Mouse (Mus musculus) neural tube, embryonic 14.5 days (tissue): Measurements from ENCODE around the gene Adarb2. TPM values are rescaled to one million over a fixed set of nuclear protein-coding genes. Genes with fewer than 3 reads are reported as not detected.

Experiments
- ATAC-seq: fragments of 200-750 bp; cut with Nextera tagmentation; 2 replicates; pipeline ENCODE4 v1.8.0; 2017; ENCODE audit warnings: low read depth, mild to moderate bottlenecking, moderate TSS enrichment, moderate library complexity
- H3K27ac ChIP-seq: fragments of 300-500 bp; sonication (generic); 2 replicates; pipeline ENCODE4 v1.5.1; 2014; ENCODE audit warnings: low read depth, mild to moderate bottlenecking, control low read depth, low read length, moderate library complexity, mixed read lengths
- H3K27me3 ChIP-seq: fragments of 300-500 bp; sonication (generic); 2 replicates; pipeline ENCODE4 v1.6.1; 2014; ENCODE audit warnings: low read length; ENCODE audit not compliant: control insufficient read depth, insufficient read depth
- H3K36me3 ChIP-seq: fragments of 300-500 bp; sonication (generic); 2 replicates; pipeline ENCODE4 v1.6.1; 2014; ENCODE audit warnings: low read length, mixed read lengths; ENCODE audit not compliant: control insufficient read depth, insufficient read depth
- H3K4me1 ChIP-seq: fragments of 300-500 bp; sonication (generic); 2 replicates; pipeline ENCODE4 v1.6.1; 2014; ENCODE audit warnings: low read length; ENCODE audit not compliant: control insufficient read depth, insufficient read depth
- H3K4me2 ChIP-seq: fragments of 300-500 bp; sonication (generic); 2 replicates; pipeline ENCODE4 v1.6.1; 2014; ENCODE audit warnings: mild to moderate bottlenecking, low read depth, low read length, control low read depth
- H3K4me3 ChIP-seq: fragments of 300-500 bp; sonication (generic); 2 replicates; pipeline ENCODE4 v1.5.1; 2014; ENCODE audit warnings: low read depth, low read length, control low read depth, mixed read lengths
- H3K9ac ChIP-seq: fragments of 300-500 bp; sonication (generic); replicated peaks from 2 replicates; pipeline ENCODE4 v1.6.1; 2014; ENCODE audit warnings: low read depth, mild to moderate bottlenecking, control low read depth, low read length, mixed read lengths
- H3K9me3 ChIP-seq: fragments of 300-500 bp; sonication (generic); 2 replicates; pipeline ENCODE4 v1.6.1; 2016; ENCODE audit warnings: low read length; ENCODE audit not compliant: control insufficient read depth
- WGBS: fragments of 180-500 bp; shearing (Covaris S2); extraction: QIAGEN DNeasy Blood & Tissue Kit; methylation state at CpG from one replicate; pipeline ENCODE4 v1.1.7; 2014; 5-methylcytosine and 5-hydroxymethylcytosine counted together
- polyA plus RNA-seq: library from polyadenylated mRNA; unstranded; fragments of >200 nt; fragmentation: Nextera tagmentation; extraction: Ambion mirVana; gene quantifications from 2 replicates; pipeline ENCODE4 v1.2.1, GENCODE M21; 2014

Adarb2 gene
- polyA plus RNA-seq, 1 experiment from 2014 or later: 36.7 TPM

DNA sequence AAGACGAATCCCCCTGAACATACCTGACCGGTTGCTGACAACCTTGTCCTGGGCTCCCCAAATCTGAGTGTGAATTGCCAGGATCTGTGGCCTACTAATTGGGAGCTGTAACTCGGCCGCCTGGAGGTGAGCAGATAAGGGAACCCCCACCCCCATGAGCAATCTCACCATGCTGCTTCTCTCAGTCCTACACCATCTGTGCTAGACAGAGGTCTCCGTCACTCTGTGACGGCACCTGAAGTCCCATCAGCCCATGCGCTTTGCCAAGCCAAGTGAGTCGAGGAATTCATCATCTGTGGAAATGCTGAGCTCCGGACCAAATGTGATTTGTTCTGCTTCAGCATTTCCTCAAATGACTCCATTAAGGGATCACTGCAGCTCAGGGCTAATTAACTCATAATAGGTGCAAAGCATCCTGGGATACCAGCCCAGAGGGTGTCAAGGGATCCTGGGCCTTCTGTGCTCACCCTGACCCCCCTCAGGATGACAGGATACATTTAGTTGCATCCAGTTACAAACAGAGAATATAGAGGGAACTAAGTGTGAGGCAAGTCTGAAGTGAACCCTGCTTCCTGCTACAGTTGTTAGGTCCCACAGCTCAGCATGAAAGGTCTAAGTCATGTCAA is 462.1 kb downstream of the Adarb2 start:
- 78% methylated on average over 9 of the region's 9 CpGs for WGBS

DNA sequence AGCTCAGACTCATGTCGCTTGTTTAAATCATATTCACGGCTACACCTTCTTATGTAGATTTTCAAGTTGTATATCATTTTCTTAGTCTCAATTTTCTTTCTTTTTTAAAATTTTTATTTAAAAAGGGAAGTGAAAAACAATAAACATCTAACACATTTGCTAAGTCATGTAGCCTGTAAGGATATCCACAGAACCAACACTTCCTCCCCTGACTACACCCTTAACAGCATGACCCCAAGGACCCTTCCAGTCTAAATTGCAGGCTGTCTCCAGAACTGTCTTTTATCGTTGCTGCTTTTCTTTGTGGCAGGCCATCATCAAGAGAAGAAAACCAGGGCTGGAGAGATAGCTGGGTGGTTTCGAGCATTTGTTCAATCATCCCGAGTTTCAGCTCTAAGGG is 474.5 kb downstream of the Adarb2 start:
- no peak for ATAC-seq
- Histone ChIP-seq H3K4me1 (peaks cover 4% of the 10 kb centered on the region; the same call in 1 of the 2 replicates), H3K9me3 (no peaks in the 10 kb centered on the region), H3K27ac (no peak overlapping the region), H3K9ac (no peak overlapping the region), H3K27me3 (no peaks in the 10 kb centered on the region), H3K4me2 (no peak overlapping the region), H3K36me3 (no peaks in the 10 kb centered on the region), H3K4me3 (no peak overlapping the region)
- 56% methylated on average over 5 of the region's 5 CpGs for WGBS

More for the DNA sequence above, 462.1 kb downstream of the Adarb2 start:
- Histone ChIP-seq H3K9ac (no peak overlapping the region), H3K27ac (no peak overlapping the region), H3K27me3 (no peaks in the 10 kb centered on the region), H3K4me3 (no peak overlapping the region), H3K36me3 (no peaks in the 10 kb centered on the region), H3K4me2 (no peak overlapping the region), H3K4me1 (no peaks in the 10 kb centered on the region), H3K9me3 (no peaks in the 10 kb centered on the region)
- ATAC-seq: peak; percentile 82

DNA sequence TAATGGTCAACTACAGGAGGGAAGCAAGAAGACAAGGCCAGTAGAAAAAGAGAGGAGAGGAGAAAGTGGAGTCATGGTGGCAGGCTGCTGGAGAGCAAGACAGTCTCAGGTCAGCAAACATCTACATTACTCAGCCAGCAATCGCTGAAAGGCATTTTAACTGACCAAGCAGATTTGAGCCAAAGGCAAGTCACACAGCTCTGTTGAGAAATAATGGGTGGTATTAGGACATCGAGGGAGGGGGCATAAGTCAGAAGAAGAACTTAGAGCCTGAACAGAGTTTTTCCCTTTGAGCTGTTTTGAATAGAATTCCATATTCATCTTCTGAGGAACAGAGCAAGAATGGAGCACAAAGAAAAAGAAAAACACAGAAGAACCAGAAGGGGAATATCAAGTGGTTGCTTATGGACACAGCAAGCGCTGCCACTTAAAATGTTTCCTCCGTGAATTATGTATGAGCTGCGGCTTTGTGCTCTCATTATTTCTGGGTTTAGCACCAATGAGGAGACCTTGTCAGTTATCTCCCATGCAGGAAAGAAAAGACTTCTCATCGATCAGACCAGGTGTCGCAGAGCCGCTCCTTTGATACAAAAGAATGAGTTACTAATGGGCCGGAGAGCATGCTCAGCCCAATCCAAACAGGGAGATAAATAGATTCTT is 477.9 kb downstream of the Adarb2 start:
- 27% methylated on average over 9 of the region's 9 CpGs for WGBS
- Histone ChIP-seq H3K4me3 (no peak overlapping the region), H3K4me2 (no peak overlapping the region)

DNA sequence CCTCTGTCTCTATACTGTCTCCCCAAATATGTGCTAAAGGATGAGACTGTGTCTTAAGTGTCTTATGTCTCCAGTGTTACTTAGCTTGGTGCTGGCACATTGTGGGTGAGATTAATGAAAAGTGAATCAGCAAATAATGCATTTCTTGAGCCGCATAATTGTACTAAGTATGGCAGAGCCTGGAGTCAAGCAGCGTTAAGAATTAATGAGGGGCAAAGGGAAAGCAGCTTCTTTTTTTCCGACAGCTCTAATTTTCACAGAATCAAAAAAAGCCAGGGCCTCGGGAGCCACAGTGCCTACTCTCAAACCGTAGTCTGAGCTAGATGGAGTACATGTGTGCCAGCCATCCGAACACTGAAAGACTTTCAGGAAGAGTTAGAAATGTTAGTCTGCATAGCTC is 488.8 kb downstream of the Adarb2 start:
- H3K27ac ChIP-seq: no peak overlapping the region
- no peak overlapping the region for H3K4me2 ChIP-seq
- H3K4me1 ChIP-seq: no peaks in the 10 kb centered on the region
- 55% methylated on average over 6 of the region's 6 CpGs for WGBS
- H3K9me3 ChIP-seq: no peaks in the 10 kb centered on the region
- no peak overlapping the region for H3K4me3 ChIP-seq
- H3K36me3 ChIP-seq: no peaks in the 10 kb centered on the region
- H3K27me3 ChIP-seq: no peaks in the 10 kb centered on the region
- no peak overlapping the region for H3K9ac ChIP-seq
- no peak for ATAC-seq

More for the DNA sequence above, 477.9 kb downstream of the Adarb2 start:
- Histone ChIP-seq H3K36me3 (no peaks in the 10 kb centered on the region), H3K4me1 (peaks cover 4% of the 10 kb centered on the region; the same call in 1 of the 2 replicates), H3K27ac (no peak overlapping the region), H3K27me3 (no peaks in the 10 kb centered on the region), H3K9me3 (no peaks in the 10 kb centered on the region), H3K9ac (no peak overlapping the region)
- ATAC-seq: peak; percentile 31; the same call in 1 of the 2 replicates

DNA sequence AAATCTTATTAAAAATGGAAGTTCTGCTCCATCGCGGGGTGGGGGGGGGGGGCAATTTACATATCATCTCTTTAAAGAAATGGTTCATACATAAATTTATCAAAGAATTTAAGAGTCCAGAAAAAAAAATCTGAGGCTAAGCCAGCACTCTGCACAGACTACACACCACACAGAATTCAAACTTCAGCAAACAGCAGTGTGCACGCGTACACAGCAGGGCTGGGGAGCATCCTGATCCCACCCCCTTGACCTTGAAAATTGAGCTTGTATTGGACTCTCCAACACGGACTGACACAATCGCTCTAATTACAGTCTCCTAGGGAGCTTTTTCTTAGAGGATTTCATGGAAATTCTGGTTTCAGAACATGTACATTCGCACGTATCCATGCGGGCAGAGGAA is 490.1 kb downstream of the Adarb2 start:
- Histone ChIP-seq H3K27ac (no peak overlapping the region), H3K4me2 (no peak overlapping the region), H3K4me1 (no peaks in the 10 kb centered on the region), H3K27me3 (no peaks in the 10 kb centered on the region), H3K36me3 (no peaks in the 10 kb centered on the region), H3K4me3 (no peak overlapping the region), H3K9ac (no peak overlapping the region), H3K9me3 (no peaks in the 10 kb centered on the region)
- ATAC-seq: no peak
- WGBS: 77% methylated on average over 9 of the region's 9 CpGs

DNA sequence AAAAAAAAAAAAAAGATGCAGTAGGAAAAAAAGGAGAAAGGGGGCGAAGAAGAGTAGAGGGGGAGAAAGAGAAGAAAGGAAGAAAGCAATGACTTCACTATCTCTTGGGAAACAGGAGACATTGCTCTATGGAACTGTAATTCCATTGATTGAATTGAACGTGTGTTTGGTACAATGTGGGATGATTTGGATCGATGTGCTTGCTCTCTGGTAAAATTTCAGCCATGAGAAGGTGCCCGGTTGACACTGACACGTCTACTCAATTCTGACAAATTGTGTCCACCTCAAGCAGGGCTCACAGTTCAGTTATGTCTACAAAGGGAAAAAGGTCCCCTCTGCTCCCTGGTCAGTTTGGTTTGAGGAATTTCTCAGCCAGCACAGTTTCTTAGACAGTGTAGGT is 495.8 kb downstream of the Adarb2 start:
- no peaks in the 10 kb centered on the region for H3K4me1 ChIP-seq
- H3K36me3 ChIP-seq: no peaks in the 10 kb centered on the region
- H3K4me3 ChIP-seq: no peak overlapping the region
- no peak overlapping the region for H3K4me2 ChIP-seq
- no peak overlapping the region for H3K27ac ChIP-seq
- no peak for ATAC-seq
- no peaks in the 10 kb centered on the region for H3K9me3 ChIP-seq
- 95% methylated on average over 5 of the region's 5 CpGs for WGBS
- H3K9ac ChIP-seq: no peak overlapping the region
- H3K27me3 ChIP-seq: no peaks in the 10 kb centered on the region

DNA sequence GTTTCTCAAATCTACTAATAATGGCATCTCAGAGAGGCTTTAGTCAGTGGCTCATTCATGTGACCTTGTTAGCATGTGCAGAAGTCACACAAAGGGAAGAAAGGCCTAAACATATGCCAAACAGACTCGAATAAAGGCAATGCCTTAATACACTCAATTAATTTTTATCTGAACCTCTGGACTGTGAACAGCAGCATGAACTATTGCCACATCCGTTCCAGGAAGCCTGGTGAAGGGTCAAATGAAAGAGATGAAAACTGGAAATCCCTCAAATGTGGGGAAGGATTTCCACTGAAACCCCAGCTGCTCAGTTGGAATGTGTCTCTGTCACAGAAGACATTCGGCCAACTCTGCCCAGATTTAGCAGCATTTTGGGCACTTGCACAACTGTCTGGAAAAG is 497.2 kb downstream of the Adarb2 start:
- 65% methylated on average over 3 of the region's 3 CpGs for WGBS
- Histone ChIP-seq H3K4me3 (no peak overlapping the region), H3K36me3 (no peaks in the 10 kb centered on the region), H3K27ac (no peak overlapping the region), H3K9me3 (no peaks in the 10 kb centered on the region), H3K4me2 (no peak overlapping the region), H3K4me1 (no peaks in the 10 kb centered on the region), H3K27me3 (no peaks in the 10 kb centered on the region), H3K9ac (no peak overlapping the region)
- ATAC-seq: no peak

DNA sequence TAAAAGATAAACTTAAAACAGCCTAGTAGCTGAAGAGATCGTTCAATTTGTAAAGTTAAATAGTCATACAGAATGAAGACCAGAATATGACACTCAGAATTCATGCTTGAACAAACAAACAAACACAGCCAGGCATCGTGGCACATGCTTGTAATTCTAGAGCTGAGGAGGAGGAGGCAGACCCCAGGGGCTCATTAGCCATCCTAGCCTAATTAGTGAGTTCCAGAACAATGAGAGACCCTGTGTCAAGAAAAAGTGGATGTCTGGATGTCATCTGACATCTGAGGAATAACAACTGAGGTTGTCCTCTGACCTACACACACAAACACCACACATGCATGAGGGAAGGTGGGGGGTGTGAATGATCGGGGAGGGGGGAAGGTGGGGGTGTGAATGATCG is 498.3 kb downstream of the Adarb2 start:
- no peak for ATAC-seq
- Histone ChIP-seq H3K36me3 (no peaks in the 10 kb centered on the region), H3K4me1 (no peaks in the 10 kb centered on the region), H3K9me3 (no peaks in the 10 kb centered on the region), H3K9ac (no peak overlapping the region), H3K4me3 (no peak overlapping the region), H3K27me3 (no peaks in the 10 kb centered on the region), H3K27ac (no peak overlapping the region), H3K4me2 (no peak overlapping the region)
- 61% methylated on average over 4 of the region's 4 CpGs for WGBS

DNA sequence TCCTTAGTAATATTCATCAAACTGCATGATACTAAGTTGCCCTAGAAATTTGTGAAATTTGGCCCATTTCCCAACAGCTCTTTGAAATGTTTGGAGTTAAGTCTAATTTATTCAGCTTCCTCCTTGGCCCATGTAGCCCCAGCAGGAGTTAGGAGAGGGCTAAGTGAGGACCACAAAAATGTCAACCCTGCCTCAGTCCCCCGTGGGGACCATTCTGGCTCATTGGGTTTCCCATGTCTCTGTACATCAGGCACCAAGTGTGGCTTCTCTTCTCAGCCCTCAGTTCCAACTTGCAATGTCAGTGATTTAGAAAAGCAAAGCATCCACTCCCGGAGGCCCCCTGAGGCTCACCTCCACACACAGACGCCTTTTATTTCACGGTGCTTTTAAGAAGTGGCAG is 502.6 kb downstream of the Adarb2 start:
- Histone ChIP-seq H3K4me3 (no peak overlapping the region), H3K4me1 (no peaks in the 10 kb centered on the region), H3K36me3 (no peaks in the 10 kb centered on the region), H3K4me2 (no peak overlapping the region), H3K27me3 (no peaks in the 10 kb centered on the region), H3K9ac (no peak overlapping the region), H3K9me3 (no peaks in the 10 kb centered on the region), H3K27ac (no peak overlapping the region)
- no peak for ATAC-seq
- WGBS: 27% methylated on average over 4 of the region's 4 CpGs
